Mouse (Mus musculus): Measurements from ENCODE around the gene Rapgef4.

DNA sequence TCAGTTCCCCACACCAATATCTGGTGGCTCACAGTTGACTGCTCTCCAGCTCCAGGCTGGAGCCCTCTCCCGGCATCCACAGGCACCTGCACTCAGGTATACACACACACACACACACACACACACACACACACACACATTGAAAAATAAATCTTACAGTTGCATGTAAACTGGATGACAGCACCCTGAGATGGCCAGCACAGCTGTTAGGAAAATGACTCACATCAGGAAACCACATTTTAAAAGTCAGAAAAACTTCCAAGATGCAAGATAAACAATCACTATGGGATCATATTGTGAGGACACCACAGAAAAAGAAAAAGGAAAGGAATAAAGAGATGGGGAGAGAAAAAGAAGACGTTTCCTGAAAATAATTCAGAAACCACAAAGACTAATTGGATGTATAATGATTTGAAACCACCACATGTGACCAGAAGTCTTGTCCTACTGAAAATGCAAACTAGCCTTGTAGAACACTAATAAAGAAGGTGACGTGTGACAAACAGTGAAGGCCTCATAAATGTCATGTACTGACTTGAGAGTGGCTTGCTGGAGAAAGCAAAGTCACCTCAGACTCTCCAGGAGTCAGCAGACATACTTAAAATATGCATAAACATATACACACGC, 297.3 kb downstream of the Rapgef4 start:
- TF ChIP-seq CTCF (IDR thresholded peaks at IDR 0.05; ENCODE audit: low read depth, low read length): no peak
- no peak for TF ChIP-seq GATA2 (IDR thresholded peaks at IDR 0.05; ENCODE audit: borderline replicate concordance, low read depth, low read length)
- TF ChIP-seq GATA1 (IDR thresholded peaks at IDR 0.05; ENCODE audit: borderline replicate concordance, low read length): no peak
- no peak for TF ChIP-seq TAL1 (conservative IDR thresholded peaks at IDR 0.05; ENCODE audit: low read depth, low read length)
